Mouse (Mus musculus) fibroblast of lung, adult 2 months (primary cell): Measurements from ENCODE around the gene Chrm5.

Source experiments
- DNase-seq: peaks from one replicate; pipeline ENCODE4 v3.0.0-alpha.2; 2011; ENCODE audit warnings: low read depth

Gene Chrm5

DNA sequence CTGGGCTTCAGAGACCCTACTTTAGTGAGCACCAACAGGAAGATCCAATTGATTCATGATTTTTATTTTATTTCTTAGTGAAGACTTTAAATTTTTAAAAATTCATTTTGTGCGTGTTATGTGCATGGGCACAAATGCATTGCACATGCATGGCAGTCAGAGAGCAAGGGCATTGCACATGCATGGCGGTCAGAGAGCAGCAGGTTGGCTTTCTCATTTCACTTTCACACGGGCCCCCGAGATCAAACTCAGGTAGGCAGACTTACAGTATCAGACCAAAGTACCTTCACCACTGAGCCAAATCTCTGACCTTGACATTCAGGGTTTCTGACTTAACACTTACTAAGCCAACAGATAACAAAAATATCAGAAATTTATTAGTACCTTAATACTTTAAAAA lies 50.9 kb downstream of the Chrm5 start:
- no peak for DNase-seq
